Mouse (Mus musculus) testis, adult 10 weeks (tissue): ENCODE measurements around the gene Zbtb41. TPM values are rescaled to one million over a fixed set of nuclear protein-coding genes. Genes with fewer than 3 reads are reported as not detected.

Source experiments
- polyA plus RNA-seq: library from polyadenylated mRNA; stranded (reverse); fragments of 350-450 nt; fragmentation: Illumina TruSeq; extraction: RNeasy Lipid Tissue Mini Kit (QIAGEN cat#74804); gene quantifications from one replicate; pipeline ENCODE4 v1.2.3, GENCODE M21; 2014; ENCODE audit warnings: low read depth, low replicate concordance

The Zbtb41 gene
- 10.6 TPM for polyA plus RNA-seq

DNA sequence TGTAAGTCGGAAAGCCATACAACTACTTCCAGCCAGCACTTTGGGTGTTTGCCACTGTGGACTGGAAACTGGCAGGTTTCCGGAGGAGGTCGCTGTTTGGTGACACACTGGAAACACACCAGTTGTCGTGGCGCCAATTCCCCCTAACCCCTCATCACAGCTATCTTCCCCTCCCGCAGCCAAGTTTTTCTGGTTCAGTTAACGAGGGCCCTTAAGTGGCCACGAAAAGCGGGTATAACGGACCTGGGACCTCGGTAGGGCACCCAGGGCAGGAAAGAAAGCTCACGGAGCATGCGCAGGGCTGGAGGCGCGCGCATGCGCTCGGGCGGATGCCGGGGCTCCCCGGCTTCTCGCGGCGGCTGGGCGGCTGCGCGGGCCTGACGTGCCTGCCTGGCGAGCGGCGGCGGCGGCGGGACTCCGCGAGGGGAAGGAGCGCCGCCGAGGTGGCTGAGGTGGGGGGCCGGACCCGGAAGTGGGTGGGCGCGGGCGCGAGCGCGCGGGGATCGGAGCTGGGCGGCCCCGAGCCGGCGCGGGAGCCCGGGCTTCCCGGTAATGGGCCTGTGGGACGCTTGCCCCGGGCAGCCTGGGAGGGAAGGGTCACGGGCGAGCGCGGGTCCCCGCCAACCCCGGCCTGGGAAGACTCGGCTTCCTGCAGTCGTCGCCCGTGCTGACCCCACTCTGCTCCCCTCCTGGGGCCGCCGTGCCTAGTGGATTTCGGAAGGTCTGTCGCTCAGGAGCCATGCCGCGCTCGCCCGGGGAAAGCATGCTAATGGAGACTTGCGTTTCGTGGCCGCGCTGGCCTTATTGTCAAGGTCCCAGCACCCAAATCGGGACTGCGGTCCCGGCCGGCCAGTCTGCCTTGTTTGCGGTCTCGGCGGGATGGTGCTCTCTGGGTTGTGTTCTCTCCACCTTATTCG, at the start of gene Zbtb41:
Gene Zbtb41, plus strand, starts transcription at position 414 of the 917 bp plus-strand sequence.

DNA sequence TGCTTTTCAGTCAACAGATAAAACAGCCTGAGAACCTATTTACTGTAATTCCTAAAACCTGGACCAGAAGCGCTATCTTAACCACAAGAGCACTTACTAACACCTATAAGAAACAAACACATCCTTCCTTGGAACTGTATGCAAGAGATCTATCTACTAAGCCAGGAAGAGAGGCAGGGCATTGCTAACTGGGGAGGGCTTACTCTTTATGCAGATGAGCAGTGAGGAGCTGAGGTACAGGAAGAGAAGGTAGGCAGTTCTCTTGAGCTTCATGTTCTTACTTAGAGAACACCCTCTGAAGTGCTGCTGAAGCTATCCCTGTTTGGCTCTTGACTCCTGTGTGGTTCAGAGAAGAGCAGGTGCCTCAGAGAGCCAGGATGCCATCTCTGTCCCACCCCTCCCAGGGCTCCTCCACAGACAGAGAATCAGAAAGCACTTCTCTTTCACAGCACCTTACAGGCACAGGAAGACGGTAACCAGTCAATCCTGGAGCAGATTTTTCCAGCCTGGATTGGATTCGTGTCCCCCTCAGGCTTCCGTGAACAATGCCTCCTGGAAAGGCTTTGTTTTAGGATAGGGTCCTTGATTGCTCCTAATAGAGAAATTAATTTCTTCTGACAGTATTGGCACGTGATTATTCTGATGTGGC, 45.3 kb upstream of the Zbtb41 start, which contains the start of gene Crb1:
Gene Crb1, minus strand, starts transcription at position 463 of the 649 bp plus-strand sequence.

DNA sequence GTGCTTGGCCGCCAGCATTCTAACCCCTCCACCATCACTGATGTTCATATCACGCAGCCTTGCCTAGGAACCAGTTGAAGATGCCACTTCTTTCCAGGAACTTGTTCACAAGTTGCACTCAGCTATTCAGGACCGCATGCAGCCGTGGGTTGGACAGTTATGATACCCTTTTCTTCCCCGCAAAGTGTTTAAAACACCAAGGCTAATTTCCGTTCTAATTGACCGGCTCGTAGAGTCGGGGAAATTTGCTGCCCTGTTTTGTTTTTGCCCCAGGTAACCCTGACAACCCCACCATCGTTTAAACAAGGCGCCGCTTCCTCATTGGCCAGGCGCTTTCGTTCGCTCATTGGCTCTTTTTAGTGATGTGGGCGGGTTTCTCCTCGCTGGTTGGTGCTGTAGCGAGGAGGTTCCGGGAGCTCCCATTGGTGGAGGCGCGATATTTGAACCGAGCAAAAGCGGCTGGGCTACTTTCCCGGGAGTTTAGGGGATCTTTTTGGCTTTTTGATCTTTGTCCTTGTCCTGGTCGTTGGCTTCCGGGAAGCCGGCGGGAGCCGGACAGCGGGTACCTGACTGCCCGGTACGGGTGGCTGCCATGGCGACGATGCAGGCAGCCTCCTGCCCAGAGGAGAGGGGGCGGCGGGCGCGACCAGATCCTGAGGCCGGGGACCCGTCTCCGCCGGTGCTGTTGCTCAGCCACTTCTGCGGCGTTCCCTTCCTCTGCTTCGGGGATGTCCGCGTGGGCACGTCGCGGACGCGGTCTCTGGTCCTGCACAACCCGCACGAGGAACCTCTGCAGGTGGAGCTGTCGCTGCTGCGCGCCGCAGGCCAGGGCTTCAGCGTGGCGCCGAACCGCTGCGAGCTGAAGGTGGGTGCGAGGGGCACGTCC, 32.5 kb downstream of the Zbtb41 start, which contains the start of gene Aspm:
Gene Aspm, plus strand, starts transcription at position 433 of the 886 bp plus-strand sequence.

DNA sequence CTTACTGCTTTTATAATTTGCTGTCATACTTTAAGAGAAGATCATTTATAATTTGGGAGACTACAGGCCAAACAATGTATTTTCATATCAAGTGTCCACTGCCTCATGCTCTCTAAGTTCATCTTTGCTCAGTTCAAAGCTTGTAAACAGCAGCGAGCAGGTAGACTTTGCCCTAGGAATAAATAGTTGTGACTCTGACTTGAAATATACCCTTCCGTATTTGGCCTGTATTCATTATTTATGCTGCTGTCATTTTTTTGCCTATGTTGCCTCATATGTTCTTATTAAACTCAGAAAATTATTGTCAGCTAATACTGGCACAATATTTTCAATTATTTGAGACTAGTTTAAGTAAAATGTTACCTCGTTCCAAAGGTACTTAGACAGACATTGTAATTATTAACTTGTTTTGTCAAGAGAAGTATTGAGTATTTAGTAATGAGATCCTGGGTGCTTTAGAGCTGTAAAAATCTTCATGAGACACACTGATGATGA, 79.2 kb downstream of the Zbtb41 start, which contains the start of gene F13b:
Gene F13b, plus strand, starts transcription at position 445 of the 495 bp plus-strand sequence.

Other genes with a start within 250 kb of the Zbtb41 start
- 2.6 TPM for gene Crb1, start 45.2 kb upstream of the Zbtb41 start, polyA plus RNA-seq
- gene Aspm, start 32.5 kb downstream of the Zbtb41 start, polyA plus RNA-seq = 11.8 TPM
- 0.08 TPM for gene F13b, start 79.4 kb downstream of the Zbtb41 start, polyA plus RNA-seq
- gene Cfhr1, start 138.0 kb downstream of the Zbtb41 start, polyA plus RNA-seq = 23.7 TPM